Mouse (Mus musculus) erythroblast, embryonic 14.5 days (primary cell): ENCODE data around the gene Brms1. TPM values are rescaled to one million over a fixed set of nuclear protein-coding genes. Genes with fewer than 3 reads are reported as not detected.

Experiments used
- H3K27me3 ChIP-seq: 2 replicates; pipeline ENCODE4 v1.6.1; 2012; ENCODE audit warnings: inconsistent platforms; ENCODE audit not compliant: control insufficient read depth
- H3K36me3 ChIP-seq: 2 replicates; pipeline ENCODE4 v1.6.1; 2012; ENCODE audit warnings: mild to moderate bottlenecking, inconsistent platforms; ENCODE audit not compliant: control insufficient read depth
- H3K4me1 ChIP-seq: 2 replicates; pipeline ENCODE4 v1.6.1; 2012; ENCODE audit warnings: inconsistent platforms; ENCODE audit not compliant: control insufficient read depth
- H3K4me3 ChIP-seq: replicated peaks from 2 replicates; pipeline ENCODE3; 2012; ENCODE audit warnings: moderate library complexity, mild to moderate bottlenecking, inconsistent platforms
- H3K9me3 ChIP-seq: 2 replicates; pipeline ENCODE4 v1.6.1; 2012; ENCODE audit warnings: low read length, inconsistent platforms, mixed read lengths; ENCODE audit not compliant: control insufficient read depth
- GATA1 ChIP-seq: IDR thresholded peaks from 2 replicates; pipeline ENCODE4 v1.6.1; 2012; ENCODE audit warnings: low read length, inconsistent platforms, mixed read lengths
- TAL1 ChIP-seq: IDR thresholded peaks from 3 replicates; pipeline ENCODE4 v1.6.1; 2012; ENCODE audit warnings: low read length, inconsistent platforms, mixed read lengths
- polyA plus RNA-seq: library from polyadenylated mRNA; stranded (reverse); fragments of >175 nt; gene quantifications from 2 replicates; pipeline ENCODE4 v1.2.3, GENCODE M21; 2012

The Brms1 gene
- polyA plus RNA-seq, 1 experiment = 4.1 TPM

- no peak for TF ChIP-seq TAL1
- no peak for TF ChIP-seq GATA1
- Histone ChIP-seq H3K9me3 (no peaks in the 10 kb centered on the region), H3K4me1 (peaks cover 51% of the 10 kb centered on the region), H3K27me3 (peaks cover 7% of the 10 kb centered on the region; the same call in 1 of the 2 replicates), H3K4me3 (no peak overlapping the region), H3K36me3 (no peaks in the 10 kb centered on the region)
Measured at GRCm38 (mm10) chr19:5058801-5059771, 17.9 kb downstream of the Brms1 start.

GRCm38 (mm10) chr19:5060365-5061330 is 19.5 kb downstream of the Brms1 start:
- peaks cover 58% of the 10 kb centered on the region for H3K4me1 ChIP-seq
- no peak overlapping the region for H3K4me3 ChIP-seq
- no peak for TF ChIP-seq GATA1
- no peak for TF ChIP-seq TAL1

GRCm38 (mm10) chr19:5062041-5062440 is 20.9 kb downstream of the Brms1 start:
- peaks cover 56% of the 10 kb centered on the region for H3K4me1 ChIP-seq
- H3K9me3 ChIP-seq = no peaks in the 10 kb centered on the region

More at GRCm38 (mm10) chr19:5060365-5061330, 19.5 kb downstream of the Brms1 start:
- no peaks in the 10 kb centered on the region for H3K36me3 ChIP-seq
- H3K9me3 ChIP-seq = no peaks in the 10 kb centered on the region
- no peaks in the 10 kb centered on the region; the same call in 1 of the 2 replicates for H3K27me3 ChIP-seq

GRCm38 (mm10) chr19:5062446-5062845 is 21.3 kb downstream of the Brms1 start:
- H3K27me3 ChIP-seq = peaks cover 6% of the 10 kb centered on the region
- H3K9me3 ChIP-seq = no peaks in the 10 kb centered on the region
- H3K36me3 ChIP-seq = no peaks in the 10 kb centered on the region
- no peak overlapping the region for H3K4me3 ChIP-seq
- H3K4me1 ChIP-seq = peaks cover 59% of the 10 kb centered on the region
- TF ChIP-seq TAL1 (no peak), GATA1 (no peak)

More at GRCm38 (mm10) chr19:5062041-5062440, 20.9 kb downstream of the Brms1 start:
- no peak for TF ChIP-seq GATA1
- Histone ChIP-seq H3K27me3 (peaks cover 2% of the 10 kb centered on the region; the same call in 1 of the 2 replicates), H3K4me3 (no peak overlapping the region), H3K36me3 (no peaks in the 10 kb centered on the region)

- Histone ChIP-seq H3K4me3 (no peak overlapping the region), H3K27me3 (peaks cover 31% of the 10 kb centered on the region)
- TF ChIP-seq GATA1 (no peak), TAL1 (no peak)
Measured at GRCm38 (mm10) chr19:5065104-5065503, 23.9 kb downstream of the Brms1 start.

GRCm38 (mm10) chr19:5067040-5067799 is 26.1 kb downstream of the Brms1 start:
- Histone ChIP-seq H3K4me3 (peak overlapping the region; percentile 60), H3K4me1 (peaks cover 67% of the 10 kb centered on the region), H3K27me3 (peaks cover 41% of the 10 kb centered on the region), H3K9me3 (no peaks in the 10 kb centered on the region), H3K36me3 (no peaks in the 10 kb centered on the region)
- TF ChIP-seq TAL1 (peak; percentile 28; the same call in 1 of the 3 replicates), GATA1 (no peak)

More at GRCm38 (mm10) chr19:5065104-5065503, 23.9 kb downstream of the Brms1 start:
- no peaks in the 10 kb centered on the region for H3K9me3 ChIP-seq
- H3K4me1 ChIP-seq = peaks cover 60% of the 10 kb centered on the region
- no peaks in the 10 kb centered on the region for H3K36me3 ChIP-seq

- Histone ChIP-seq H3K9me3 (no peaks in the 10 kb centered on the region), H3K36me3 (no peaks in the 10 kb centered on the region), H3K4me1 (peaks cover 72% of the 10 kb centered on the region), H3K27me3 (peaks cover 41% of the 10 kb centered on the region), H3K4me3 (peak within 1 kb of the TSS; percentile 60)
- TF ChIP-seq GATA1 = no peak
- no peak for TF ChIP-seq TAL1
Measured at GRCm38 (mm10) chr19:5067867-5068569, 26.9 kb downstream of the Brms1 start, which contains the start of gene Cd248. Gene Cd248, plus strand, starts transcription at chr19:5068078.
